Mouse (Mus musculus) spleen, postnatal 0 days (tissue): ENCODE measurements around the gene Scyl2. TPM values are rescaled to one million over a fixed set of nuclear protein-coding genes. Genes with fewer than 3 reads are reported as not detected.

Experiments used
- polyA plus RNA-seq: library from polyadenylated mRNA; unstranded; fragments of >200 nt; fragmentation: Nextera tagmentation; extraction: Ambion mirVana; gene quantifications from 2 replicates; pipeline ENCODE4 v1.2.1, GENCODE M21; 2015

Gene Scyl2
- polyA plus RNA-seq, result 4.8 and 5.2 TPM in 2 replicates

DNA sequence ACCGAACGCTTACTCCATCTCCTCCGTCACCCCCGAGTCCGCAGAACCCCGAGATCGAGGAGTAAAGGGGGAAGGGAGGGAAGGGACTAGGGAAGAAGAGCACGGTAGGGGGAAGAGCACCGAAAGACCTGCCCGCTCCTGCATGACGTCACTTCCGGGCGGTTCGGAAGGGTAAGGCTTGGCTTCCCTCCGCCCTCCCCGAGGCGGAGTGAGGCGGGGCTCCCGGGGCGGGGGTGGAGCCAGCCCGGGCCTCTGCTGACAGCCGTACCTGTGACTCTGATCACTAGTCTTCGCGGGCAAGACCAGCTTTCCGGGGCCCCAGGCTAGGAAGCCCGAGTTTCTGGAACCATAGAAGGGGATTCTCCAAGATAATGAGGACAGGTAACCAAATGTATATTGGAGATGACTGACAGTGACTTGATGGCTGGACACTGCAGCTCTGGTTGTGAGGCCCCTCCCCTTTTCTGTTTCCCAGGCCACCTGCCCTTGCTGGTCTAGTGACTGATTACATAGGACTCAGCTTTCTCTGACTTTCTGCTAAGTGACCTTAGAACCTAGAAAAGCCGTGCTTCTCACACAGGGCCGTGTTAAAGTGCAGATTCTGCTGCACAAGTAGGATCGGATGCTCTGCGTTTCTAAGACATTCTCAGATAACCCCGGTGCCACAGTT is at the start of gene Scyl2:
TSS of gene Scyl2 (minus strand) at position 147 of the 670 bp plus-strand sequence.

GRCm38 (mm10) chr10:89732001-89732794 is 46.1 kb upstream of the Scyl2 start, which contains the start of gene Actr6:
Actr6 (minus strand) TSS chr10:89732295.

DNA sequence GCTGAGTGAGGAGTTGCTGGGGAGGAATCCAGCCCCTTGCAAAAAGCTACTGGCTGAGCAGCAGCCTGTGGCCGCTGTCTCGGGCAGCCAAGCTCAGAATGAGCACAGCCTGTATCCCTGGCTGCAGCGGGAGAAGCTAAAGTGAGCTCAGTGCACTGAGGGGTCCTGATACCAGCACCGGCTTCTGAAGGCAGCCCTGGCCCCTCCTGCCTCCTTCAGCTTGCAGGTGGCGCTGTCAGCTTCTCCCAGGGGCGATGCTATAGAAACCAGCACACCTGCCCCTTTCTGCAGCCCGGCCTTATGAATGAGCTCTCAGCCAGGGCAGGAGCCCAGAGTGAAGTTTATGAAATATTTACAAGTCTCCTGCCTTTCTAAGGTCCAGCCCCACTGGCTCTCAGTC is 65.0 kb downstream of the Scyl2 start, which contains the start of gene Slc17a8:
TSS of gene Slc17a8 (minus strand) at position 125 of the 400 bp plus-strand sequence.

Other genes starting within 250 kb of the Scyl2 start
- gene Gas2l3, start 242.3 kb downstream of the Scyl2 start, polyA plus RNA-seq, result 7.0 and 7.3 TPM in 2 replicates
- gene Nr1h4, start 152.7 kb downstream of the Scyl2 start, polyA plus RNA-seq, result not detected in 2 replicates
- gene Slc17a8, start 65.0 kb downstream of the Scyl2 start, polyA plus RNA-seq, result 0.04 TPM in 1 of 2 replicates, not detected in the other
- 22.3 and 22.6 TPM in 2 replicates for gene Actr6, start 46.0 kb upstream of the Scyl2 start, polyA plus RNA-seq
- gene Uhrf1bp1l, start 58.7 kb upstream of the Scyl2 start, polyA plus RNA-seq, result 11.3 and 12.9 TPM in 2 replicates
- gene Anks1b, start 187.2 kb upstream of the Scyl2 start, polyA plus RNA-seq, result 0.12 and 0.23 TPM in 2 replicates